Mouse (Mus musculus) midbrain, embryonic 10.5 days (tissue): Measurements from ENCODE around the gene Otogl. TPM values are rescaled to one million over a fixed set of nuclear protein-coding genes. Genes with fewer than 3 reads are reported as not detected.

ENCODE experiments used
- DNase-seq: peaks from one replicate; pipeline ENCODE4 v3.0.0-alpha.2; 2017; ENCODE audit warnings: low spot score
- H3K27ac ChIP-seq: fragments of 300-500 bp; sonication (generic); replicated peaks from 2 replicates; pipeline ENCODE4 v1.5.1; 2016; ENCODE audit warnings: mild to moderate bottlenecking
- H3K27me3 ChIP-seq: fragments of 300-500 bp; sonication (generic); 2 replicates; pipeline ENCODE4 v1.6.1; 2016; ENCODE audit warnings: low read depth, mild to moderate bottlenecking; ENCODE audit not compliant: poor library complexity, severe bottlenecking
- H3K36me3 ChIP-seq: fragments of 300-500 bp; sonication (generic); 2 replicates; pipeline ENCODE4 v1.6.1; 2016; ENCODE audit warnings: mild to moderate bottlenecking, moderate library complexity
- H3K4me1 ChIP-seq: fragments of 300-500 bp; sonication (generic); 2 replicates; pipeline ENCODE4 v1.6.1; 2016
- H3K4me3 ChIP-seq: fragments of 300-500 bp; sonication (generic); 2 replicates; pipeline ENCODE4 v1.5.1; 2016; ENCODE audit warnings: mild to moderate bottlenecking, moderate library complexity
- H3K9me3 ChIP-seq: fragments of 300-500 bp; sonication (generic); replicated peaks from 2 replicates; pipeline ENCODE4 v1.6.1; 2016; ENCODE audit warnings: mild to moderate bottlenecking
- WGBS: fragments of 180-500 bp; shearing (Covaris S2); methylation state at CpG from one replicate; pipeline ENCODE4 v1.1.7; 2016; 5-methylcytosine and 5-hydroxymethylcytosine counted together
- polyA plus RNA-seq: library from polyadenylated mRNA; unstranded; fragments of >200 nt; fragmentation: Nextera tagmentation; extraction: Ambion mirVana; gene quantifications from 2 replicates; pipeline ENCODE4 v1.2.1, GENCODE M21; 2016

The Otogl gene
- polyA plus RNA-seq, 1 experiment from 2014 or later: not detected

GRCm38 (mm10) chr10:107933527-107933926, 21.6 kb upstream of the Otogl start:
- no peaks in the 10 kb centered on the region for H3K9me3 ChIP-seq
- H3K27ac ChIP-seq: no peak overlapping the region
- no peak for DNase-seq
- H3K36me3 ChIP-seq: no peaks in the 10 kb centered on the region
- H3K4me1 ChIP-seq: peaks cover 5% of the 10 kb centered on the region
- H3K27me3 ChIP-seq: no peaks in the 10 kb centered on the region
- WGBS: 93% methylated on average over 1 of the region's 1 CpGs
- H3K4me3 ChIP-seq: no peak overlapping the region

GRCm38 (mm10) chr10:107931833-107932828, 20.2 kb upstream of the Otogl start:
- H3K4me3 ChIP-seq: no peak overlapping the region
- H3K4me1 ChIP-seq: peaks cover 5% of the 10 kb centered on the region
- 54% methylated on average over 9 of the region's 10 CpGs for WGBS
- DNase-seq: no peak
- 0 out of 2 replicates have a peak overlapping the region, but pooled peaks have one; percentile 13 for H3K27ac ChIP-seq
- no peaks in the 10 kb centered on the region for H3K36me3 ChIP-seq
- no peaks in the 10 kb centered on the region for H3K27me3 ChIP-seq
- no peaks in the 10 kb centered on the region for H3K9me3 ChIP-seq

GRCm38 (mm10) chr10:107930471-107931021, 18.6 kb upstream of the Otogl start:
- no peak for DNase-seq
- Histone ChIP-seq H3K4me3 (no peak overlapping the region), H3K4me1 (peaks cover 5% of the 10 kb centered on the region), H3K9me3 (no peaks in the 10 kb centered on the region), H3K27me3 (no peaks in the 10 kb centered on the region), H3K27ac (no peak overlapping the region), H3K36me3 (no peaks in the 10 kb centered on the region)
- WGBS: 78% methylated on average over 7 of the region's 7 CpGs

GRCm38 (mm10) chr10:107925306-107925705, 13.4 kb upstream of the Otogl start:
- Histone ChIP-seq H3K27me3 (no peaks in the 10 kb centered on the region), H3K27ac (no peak overlapping the region), H3K36me3 (no peaks in the 10 kb centered on the region), H3K9me3 (no peaks in the 10 kb centered on the region), H3K4me3 (no peak overlapping the region), H3K4me1 (no peaks in the 10 kb centered on the region)
- DNase-seq: no peak

GRCm38 (mm10) chr10:107923860-107924259, 11.9 kb upstream of the Otogl start:
- Histone ChIP-seq H3K9me3 (no peaks in the 10 kb centered on the region), H3K4me1 (no peaks in the 10 kb centered on the region), H3K27me3 (no peaks in the 10 kb centered on the region), H3K4me3 (no peak overlapping the region), H3K36me3 (no peaks in the 10 kb centered on the region), H3K27ac (no peak overlapping the region)
- no peak for DNase-seq
- 71% methylated on average over 2 of the region's 2 CpGs for WGBS

- Histone ChIP-seq H3K4me3 (no peak overlapping the region), H3K27ac (no peak overlapping the region), H3K27me3 (no peaks in the 10 kb centered on the region), H3K4me1 (no peaks in the 10 kb centered on the region), H3K9me3 (no peaks in the 10 kb centered on the region), H3K36me3 (no peaks in the 10 kb centered on the region)
- DNase-seq: no peak
- 28% methylated on average over 1 of the region's 1 CpGs for WGBS
These were observed 10.8 kb upstream of the Otogl start for GRCm38 (mm10) chr10:107922750-107923149.

GRCm38 (mm10) chr10:107921549-107921948, 9.6 kb upstream of the Otogl start:
- DNase-seq: no peak
- no peak overlapping the region for H3K27ac ChIP-seq
- no peaks in the 10 kb centered on the region for H3K9me3 ChIP-seq
- 73% methylated on average over 1 of the region's 1 CpGs for WGBS
- no peak overlapping the region for H3K4me3 ChIP-seq
- no peaks in the 10 kb centered on the region for H3K27me3 ChIP-seq
- H3K36me3 ChIP-seq: no peaks in the 10 kb centered on the region
- H3K4me1 ChIP-seq: no peaks in the 10 kb centered on the region

- no peaks in the 10 kb centered on the region for H3K27me3 ChIP-seq
- DNase-seq: no peak
- 79% methylated on average over 1 of the region's 1 CpGs for WGBS
- no peaks in the 10 kb centered on the region for H3K4me1 ChIP-seq
- H3K9me3 ChIP-seq: no peaks in the 10 kb centered on the region
- no peak overlapping the region for H3K27ac ChIP-seq
- H3K36me3 ChIP-seq: no peaks in the 10 kb centered on the region
- no peak overlapping the region for H3K4me3 ChIP-seq
These were observed 9.2 kb upstream of the Otogl start for GRCm38 (mm10) chr10:107921134-107921533.

GRCm38 (mm10) chr10:107913013-107913412, 1.1 kb upstream of the Otogl start:
- DNase-seq: no peak
- H3K27me3 ChIP-seq: no peaks in the 10 kb centered on the region
- H3K4me1 ChIP-seq: peaks cover 3% of the 10 kb centered on the region; the same call in 1 of the 2 replicates
- 87% methylated on average over 2 of the region's 2 CpGs for WGBS
- H3K27ac ChIP-seq: no peak overlapping the region
- H3K9me3 ChIP-seq: no peaks in the 10 kb centered on the region
- no peaks in the 10 kb centered on the region for H3K36me3 ChIP-seq
- H3K4me3 ChIP-seq: no peak overlapping the region

GRCm38 (mm10) chr10:107906453-107906852, 5.5 kb downstream of the Otogl start:
- H3K4me3 ChIP-seq: no peak overlapping the region
- 82% methylated on average over 10 of the region's 10 CpGs for WGBS
- H3K36me3 ChIP-seq: no peaks in the 10 kb centered on the region
- no peak overlapping the region for H3K27ac ChIP-seq
- H3K9me3 ChIP-seq: no peaks in the 10 kb centered on the region
- DNase-seq: no peak
- H3K4me1 ChIP-seq: no peaks in the 10 kb centered on the region
- H3K27me3 ChIP-seq: no peaks in the 10 kb centered on the region

GRCm38 (mm10) chr10:107905274-107906034, 6.5 kb downstream of the Otogl start:
- DNase-seq: no peak
- Histone ChIP-seq H3K9me3 (no peaks in the 10 kb centered on the region), H3K27me3 (no peaks in the 10 kb centered on the region), H3K4me3 (no peak overlapping the region), H3K4me1 (no peaks in the 10 kb centered on the region), H3K36me3 (no peaks in the 10 kb centered on the region), H3K27ac (no peak overlapping the region)
- WGBS: 90% methylated on average over 7 of the region's 7 CpGs

- H3K27ac ChIP-seq: no peak overlapping the region
- H3K4me1 ChIP-seq: no peaks in the 10 kb centered on the region
These were observed 10.0 kb downstream of the Otogl start for GRCm38 (mm10) chr10:107901958-107902357.

More at GRCm38 (mm10) chr10:107901958-107902357, 10.0 kb downstream of the Otogl start:
- no peak for DNase-seq
- H3K9me3 ChIP-seq: no peaks in the 10 kb centered on the region
- H3K27me3 ChIP-seq: no peaks in the 10 kb centered on the region
- H3K4me3 ChIP-seq: no peak overlapping the region
- no peaks in the 10 kb centered on the region for H3K36me3 ChIP-seq
- 90% methylated on average over 8 of the region's 8 CpGs for WGBS
